Mouse (Mus musculus): ENCODE results near the gene Pcna.

Gene Pcna

GRCm38 (mm10) chr2:132233985-132234765, 18.9 kb downstream of the Pcna start:
- DNase-seq (ENCODE audit: low read depth) = no peak

GRCm38 (mm10) chr2:132232413-132232945, 20.6 kb downstream of the Pcna start:
- no peak for DNase-seq (ENCODE audit: low read depth)

GRCm38 (mm10) chr2:132224359-132224758, 28.8 kb downstream of the Pcna start:
- DNase-seq (ENCODE audit: low read depth) = no peak

- peak; percentile 82 for DNase-seq (ENCODE audit: low read depth)
Measured at GRCm38 (mm10) chr2:132221611-132222073, 31.5 kb downstream of the Pcna start.

GRCm38 (mm10) chr2:132211995-132212656, 41.0 kb downstream of the Pcna start:
- DNase-seq (ENCODE audit: low read depth) = peak; percentile 79

GRCm38 (mm10) chr2:132210806-132211312, 42.3 kb downstream of the Pcna start:
- DNase-seq (ENCODE audit: low read depth) = no peak

- DNase-seq (ENCODE audit: low read depth) = no peak
Measured at GRCm38 (mm10) chr2:132208246-132208881, 44.8 kb downstream of the Pcna start.

GRCm38 (mm10) chr2:132206316-132206881, 46.7 kb downstream of the Pcna start:
- DNase-seq (ENCODE audit: low read depth) = no peak

GRCm38 (mm10) chr2:132205549-132205948, 47.6 kb downstream of the Pcna start:
- no peak for DNase-seq (ENCODE audit: low read depth)

- DNase-seq (ENCODE audit: low read depth) = peak; percentile 41
Measured at GRCm38 (mm10) chr2:132203773-132204172, 49.3 kb downstream of the Pcna start.

GRCm38 (mm10) chr2:132203186-132203585, 49.9 kb downstream of the Pcna start:
- DNase-seq (ENCODE audit: low read depth) = no peak

All from NIH3T3 (cell line).